ENCODE assay signal across 30 mouse cellular contexts in the genomic region with DNA sequence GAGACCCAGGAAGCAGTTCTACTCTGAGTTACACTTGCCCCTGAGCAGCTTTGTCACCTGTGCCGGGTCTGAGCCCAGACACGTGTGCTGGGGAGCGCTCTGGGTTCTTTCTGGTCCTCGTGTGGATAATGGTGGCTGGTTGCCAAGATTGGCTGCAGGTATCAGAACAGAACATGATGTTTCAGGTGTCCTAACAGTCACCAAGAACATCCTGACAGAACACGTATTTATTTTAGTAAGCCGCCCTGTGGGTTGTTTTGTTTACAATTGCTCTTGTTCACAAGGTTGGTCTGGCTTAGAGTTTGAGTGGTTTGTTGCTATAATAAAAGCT. TPM values are rescaled to one million over a fixed set of nuclear protein-coding genes. Genes with fewer than 3 reads are reported as not detected.
DNase-seq lines count a peak whose midpoint lies in the region; ATAC-seq and TF ChIP-seq lines count a peak whose summit lies in the region.
"Had no signal": no experiment of that assay in that cellular context is flagged by ENCODE, and none has a peak within 500 bp of the region (broad histone marks: within the 10 kb centered on the region; RNA-seq: fewer than 3 reads in every experiment).

No protein-coding gene starts in this region.

- H3K9me3 ChIP-seq in forebrain, embryonic 13.5 days (replicated peaks) = no peaks in the 10 kb centered on the region
- no peaks in the 10 kb centered on the region for H3K9me3 ChIP-seq in forebrain, embryonic 16.5 days (ENCODE audit: control insufficient read depth, low read length)
- no peaks in the 10 kb centered on the region for H3K9me3 ChIP-seq in lung, postnatal 0 days (ENCODE audit: low read length)
- H3K9me3 ChIP-seq in liver, embryonic 12.5 days (replicated peaks) = no peaks in the 10 kb centered on the region
- H3K9me3 ChIP-seq in stomach, embryonic 15.5 days = no peaks in the 10 kb centered on the region
- H3K9me3 ChIP-seq: forebrain, embryonic 10.5 days; G1E; heart, embryonic 13.5 days; hindbrain, embryonic 10.5 days; hindbrain, embryonic 15.5 days; kidney, embryonic 15.5 days; limb, embryonic 13.5 days; midbrain, embryonic 13.5 days; neural tube, embryonic 13.5 days had no signal

- no peak for TF ChIP-seq EP300 in lung, postnatal 0 days (IDR thresholded peaks at IDR 0.05)

- H3K27me3 ChIP-seq in forebrain, embryonic 13.5 days = no peaks in the 10 kb centered on the region
- H3K27me3 ChIP-seq in forebrain, embryonic 16.5 days (replicated peaks; ENCODE audit: control insufficient read depth, insufficient read depth, low read length) = no peaks in the 10 kb centered on the region
- no peaks in the 10 kb centered on the region for H3K27me3 ChIP-seq in lung, postnatal 0 days (replicated peaks; ENCODE audit: insufficient read depth, low read length)
- H3K27me3 ChIP-seq in liver, embryonic 12.5 days (replicated peaks) = no peaks in the 10 kb centered on the region
- H3K27me3 ChIP-seq in stomach, embryonic 15.5 days (replicated peaks) = no peaks in the 10 kb centered on the region
- H3K27me3 ChIP-seq: heart, embryonic 13.5 days; hindbrain, embryonic 15.5 days; kidney, embryonic 15.5 days; limb, embryonic 13.5 days; midbrain, embryonic 13.5 days; neural tube, embryonic 13.5 days; Patski had no signal

- no peak overlapping the region for H3K9ac ChIP-seq in forebrain, embryonic 13.5 days
- H3K9ac ChIP-seq in forebrain, embryonic 16.5 days (replicated peaks; ENCODE audit: low read depth, low read length) = no peak overlapping the region
- no peak overlapping the region for H3K9ac ChIP-seq in lung, postnatal 0 days (replicated peaks; ENCODE audit: low read depth)
- H3K9ac ChIP-seq in liver, embryonic 12.5 days = no peak overlapping the region
- H3K9ac ChIP-seq in stomach, embryonic 15.5 days = no peak overlapping the region
- H3K9ac ChIP-seq: forebrain, postnatal 0 days; heart, embryonic 13.5 days; hindbrain, embryonic 15.5 days; kidney, embryonic 15.5 days; limb, embryonic 13.5 days; midbrain, embryonic 13.5 days; neural tube, embryonic 13.5 days had no signal

- 89% methylated on average over 6 of the region's 6 CpGs for WGBS in forebrain, embryonic 13.5 days
- WGBS in forebrain, embryonic 16.5 days = 85% methylated on average over 6 of the region's 6 CpGs
- WGBS in lung, postnatal 0 days = 69% methylated on average over 6 of the region's 6 CpGs
- WGBS in liver, embryonic 12.5 days (ENCODE audit: insufficient replicate concordance) = 70% methylated on average over 6 of the region's 6 CpGs
- WGBS in stomach, embryonic 15.5 days = 71% methylated on average over 6 of the region's 6 CpGs

- 0 out of 2 replicates have a peak overlapping the region, but pooled peaks have one; percentile 19 for H3K27ac ChIP-seq in forebrain, embryonic 13.5 days
- no peak overlapping the region for H3K27ac ChIP-seq in forebrain, embryonic 16.5 days (ENCODE audit: low read length)
- H3K27ac ChIP-seq in lung, postnatal 0 days (ENCODE audit: low read length) = no peak overlapping the region
- H3K27ac ChIP-seq in liver, embryonic 12.5 days = peak overlapping the region; percentile 33
- peak overlapping the region; percentile 77 for H3K27ac ChIP-seq in stomach, embryonic 15.5 days
- H3K27ac ChIP-seq: forebrain, embryonic 10.5 days; heart, embryonic 13.5 days; hindbrain, embryonic 10.5 days; hindbrain, embryonic 15.5 days; kidney, embryonic 15.5 days; limb, embryonic 13.5 days; midbrain, embryonic 13.5 days; neural tube, embryonic 13.5 days had no signal

- peak; percentile 50 for DNase-seq in lung, postnatal 36 days
- no peak for DNase-seq in lung, postnatal 0 days (ENCODE audit: low spot score)
- DNase-seq in gastrocnemius, adult 8-10 months (ENCODE audit: low spot score in 2 of 2) = no peak
- no peak for DNase-seq in adrenal gland, postnatal 25 days
- DNase-seq: adrenal gland, postnatal 14 days; cerebellum, adult 11-12 months; cerebellum, postnatal 10 days; forebrain, postnatal 0 days; gastrocnemius, postnatal 14 days; heart, postnatal 14 days; kidney, adult 18-20 months; lung, adult 2 months; lung, postnatal 14 days; right cerebral cortex, postnatal 4 days; thymus, postnatal 36 days had no signal

- no peak overlapping the region for H3K4me2 ChIP-seq in forebrain, embryonic 13.5 days
- no peak overlapping the region for H3K4me2 ChIP-seq in forebrain, embryonic 16.5 days (ENCODE audit: low read length)
- H3K4me2 ChIP-seq in lung, postnatal 0 days (replicated peaks; ENCODE audit: low read depth, low read length) = no peak overlapping the region
- no peak overlapping the region for H3K4me2 ChIP-seq in liver, embryonic 12.5 days
- no peak overlapping the region for H3K4me2 ChIP-seq in stomach, embryonic 15.5 days
- H3K4me2 ChIP-seq: heart, embryonic 13.5 days; hindbrain, embryonic 15.5 days; kidney, embryonic 15.5 days; limb, embryonic 13.5 days; midbrain, embryonic 13.5 days; neural tube, embryonic 13.5 days had no signal

- no peak for ATAC-seq in forebrain, embryonic 13.5 days
- ATAC-seq in forebrain, embryonic 16.5 days = no peak
- ATAC-seq in lung, postnatal 0 days = no peak
- ATAC-seq in liver, embryonic 12.5 days = no peak
- no peak for ATAC-seq in stomach, embryonic 15.5 days (ENCODE audit: insufficient read depth, low FRiP score, low read depth)
- ATAC-seq: forebrain, postnatal 0 days; inflammation-experienced regulatory T-cells, adult 6 months; midbrain, embryonic 13.5 days; Patski had no signal

- TF ChIP-seq CTCF in lung, postnatal 0 days (IDR thresholded peaks at IDR 0.05) = no peak

- H3K4me1 ChIP-seq in forebrain, embryonic 13.5 days = peaks cover 5% of the 10 kb centered on the region; the same call in 1 of the 2 replicates
- H3K4me1 ChIP-seq in forebrain, embryonic 16.5 days (replicated peaks; ENCODE audit: control insufficient read depth, insufficient read depth, low read length) = no peaks in the 10 kb centered on the region
- no peaks in the 10 kb centered on the region; the same call in 1 of the 2 replicates for H3K4me1 ChIP-seq in lung, postnatal 0 days (ENCODE audit: insufficient read depth, low read depth, low read length)
- peaks cover 35% of the 10 kb centered on the region for H3K4me1 ChIP-seq in liver, embryonic 12.5 days
- 0 out of 2 replicates have a peak, but pooled peaks cover 4% of the 10 kb centered on the region for H3K4me1 ChIP-seq in stomach, embryonic 15.5 days
- H3K4me1 ChIP-seq: heart, embryonic 13.5 days; hindbrain, embryonic 15.5 days; kidney, embryonic 15.5 days; limb, embryonic 13.5 days; midbrain, embryonic 13.5 days; neural tube, embryonic 13.5 days had no signal

- H3K36me3 ChIP-seq in forebrain, embryonic 13.5 days (ENCODE audit: poor library complexity, severe bottlenecking) = peaks cover 76% of the 10 kb centered on the region
- H3K36me3 ChIP-seq in forebrain, embryonic 16.5 days (ENCODE audit: control insufficient read depth, insufficient read depth) = peaks cover 16% of the 10 kb centered on the region; the same call in 1 of the 2 replicates
- H3K36me3 ChIP-seq in lung, postnatal 0 days (ENCODE audit: insufficient read depth, low read length) = no peaks in the 10 kb centered on the region
- peaks cover 39% of the 10 kb centered on the region for H3K36me3 ChIP-seq in liver, embryonic 12.5 days
- peaks cover 18% of the 10 kb centered on the region; the same call in 1 of the 2 replicates for H3K36me3 ChIP-seq in stomach, embryonic 15.5 days

- H3K4me3 ChIP-seq in forebrain, embryonic 13.5 days = no peak overlapping the region
- no peak overlapping the region for H3K4me3 ChIP-seq in forebrain, embryonic 16.5 days (replicated peaks; ENCODE audit: low read length)
- no peak overlapping the region for H3K4me3 ChIP-seq in lung, postnatal 0 days (ENCODE audit: low read depth, low read length)
- H3K4me3 ChIP-seq in liver, embryonic 12.5 days = no peak overlapping the region
- H3K4me3 ChIP-seq in stomach, embryonic 15.5 days (replicated peaks) = no peak overlapping the region
- H3K4me3 ChIP-seq: forebrain, embryonic 10.5 days; heart, embryonic 13.5 days; hindbrain, embryonic 10.5 days; hindbrain, embryonic 15.5 days; kidney, embryonic 15.5 days; limb, embryonic 13.5 days; midbrain, embryonic 13.5 days; neural tube, embryonic 13.5 days had no signal

RNA-seq across cellular contexts. Expression of gene Rhbdd2, which starts 8.0 kb away (rescaled TPM):
- 56.3 and 66.2 TPM in 2 replicates for polyA plus RNA-seq in forebrain, embryonic 13.5 days (2015; fragmentation: Nextera tagmentation; extraction: Ambion mirVana)
- 60.3 and 72.2 TPM in 2 replicates for polyA plus RNA-seq in forebrain, embryonic 16.5 days (2015; fragmentation: Nextera tagmentation; extraction: Ambion mirVana)
- 24.7 and 25.8 TPM in 2 replicates for polyA plus RNA-seq in lung, postnatal 0 days (2015; fragmentation: Nextera tagmentation; extraction: Ambion mirVana)
- polyA plus RNA-seq in liver, embryonic 12.5 days (2016; fragmentation: Nextera tagmentation; extraction: Ambion mirVana) = 15.8 and 17.3 TPM in 2 replicates
- polyA plus RNA-seq in stomach, embryonic 15.5 days (2015; fragmentation: Nextera tagmentation; extraction: Ambion mirVana) = 38.5 and 39.7 TPM in 2 replicates
- 10 to 100 TPM; 10.3 to 14.7 (median 13.5) TPM for total RNA-seq in gastrocnemius, adult 8-10 months (2022)
- total RNA-seq in adrenal gland, postnatal 25 days (2021) = 33.6 and 51.6 TPM in 2 replicates

RNA-seq across cellular contexts. Expression of gene Por, which starts 29.4 kb away (rescaled TPM):
- 102 and 121 TPM in 2 replicates for polyA plus RNA-seq in forebrain, embryonic 13.5 days (2015; fragmentation: Nextera tagmentation; extraction: Ambion mirVana)
- polyA plus RNA-seq in forebrain, embryonic 16.5 days (2015; fragmentation: Nextera tagmentation; extraction: Ambion mirVana) = 104 and 121 TPM in 2 replicates
- polyA plus RNA-seq in lung, postnatal 0 days (2015; fragmentation: Nextera tagmentation; extraction: Ambion mirVana) = 130 and 135 TPM in 2 replicates
- 34.7 and 36.6 TPM in 2 replicates for polyA plus RNA-seq in liver, embryonic 12.5 days (2016; fragmentation: Nextera tagmentation; extraction: Ambion mirVana)
- polyA plus RNA-seq in stomach, embryonic 15.5 days (2015; fragmentation: Nextera tagmentation; extraction: Ambion mirVana) = 99.8 and 101 TPM in 2 replicates
- 10 to 100 TPM; 32.8 to 36.4 (median 35.9) TPM for total RNA-seq in gastrocnemius, adult 8-10 months (2022)
- 258 and 276 TPM in 2 replicates for total RNA-seq in adrenal gland, postnatal 25 days (2021)

Comparison
In these comparisons a context has a peak if more than half of its experiments do, and no peak if none do; other contexts are left out.
1. H3K27ac ChIP-seq: peak in forebrain, embryonic 13.5 days (single experiment), liver, embryonic 12.5 days (single experiment) and stomach, embryonic 15.5 days (single experiment); none in forebrain, embryonic 16.5 days (single experiment) and lung, postnatal 0 days (single experiment).